Mouse (Mus musculus): Measurements from ENCODE around the gene Card10.

Gene Card10

DNA sequence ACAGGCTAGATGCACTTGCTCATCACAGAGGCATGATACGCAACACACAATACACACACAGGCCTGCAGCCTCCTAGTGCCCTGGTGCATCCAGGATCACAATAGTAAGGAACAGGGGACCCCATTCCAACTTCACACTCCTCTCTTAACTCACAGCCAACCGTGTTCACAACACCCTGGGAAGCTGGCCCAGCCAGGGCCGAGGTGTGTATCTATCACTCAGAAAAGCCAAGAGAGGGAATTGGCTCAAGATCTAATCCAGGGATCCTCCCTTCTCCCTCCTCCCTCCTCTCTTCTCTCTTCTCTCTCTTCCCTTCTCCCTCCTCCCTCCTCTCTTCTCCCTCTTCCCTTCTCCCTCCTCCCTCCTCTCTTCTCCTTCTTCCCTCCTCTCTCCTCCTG is 66.7 kb downstream of the Card10 start:
- no peak for DNase-seq (ENCODE audit: low read depth, low spot score)

GRCm38 (mm10) chr15:78735431-78736180 is 67.2 kb downstream of the Card10 start:
- DNase-seq (ENCODE audit: low read depth, low spot score): no peak

DNA sequence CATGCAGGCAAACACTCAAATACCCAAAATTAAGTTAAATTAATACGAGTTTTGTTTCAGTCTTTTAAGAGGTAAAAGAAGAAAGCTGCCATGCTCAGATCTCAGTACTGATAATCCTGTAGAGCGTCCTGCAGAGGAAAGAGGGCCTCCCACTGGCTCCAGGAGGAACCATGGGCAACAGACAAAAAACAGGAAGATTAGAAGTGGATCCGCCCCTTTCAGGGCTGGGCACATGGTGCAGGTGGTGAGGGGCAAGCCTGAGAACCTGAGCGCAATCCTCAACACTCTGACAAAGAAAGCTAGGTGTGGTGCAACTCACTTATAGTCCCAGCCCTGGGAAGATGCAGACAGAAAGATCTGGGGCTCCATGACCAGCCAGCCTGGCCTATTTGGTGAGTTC is 71.0 kb downstream of the Card10 start:
- no peak for DNase-seq (ENCODE audit: low read depth, low spot score)

DNA sequence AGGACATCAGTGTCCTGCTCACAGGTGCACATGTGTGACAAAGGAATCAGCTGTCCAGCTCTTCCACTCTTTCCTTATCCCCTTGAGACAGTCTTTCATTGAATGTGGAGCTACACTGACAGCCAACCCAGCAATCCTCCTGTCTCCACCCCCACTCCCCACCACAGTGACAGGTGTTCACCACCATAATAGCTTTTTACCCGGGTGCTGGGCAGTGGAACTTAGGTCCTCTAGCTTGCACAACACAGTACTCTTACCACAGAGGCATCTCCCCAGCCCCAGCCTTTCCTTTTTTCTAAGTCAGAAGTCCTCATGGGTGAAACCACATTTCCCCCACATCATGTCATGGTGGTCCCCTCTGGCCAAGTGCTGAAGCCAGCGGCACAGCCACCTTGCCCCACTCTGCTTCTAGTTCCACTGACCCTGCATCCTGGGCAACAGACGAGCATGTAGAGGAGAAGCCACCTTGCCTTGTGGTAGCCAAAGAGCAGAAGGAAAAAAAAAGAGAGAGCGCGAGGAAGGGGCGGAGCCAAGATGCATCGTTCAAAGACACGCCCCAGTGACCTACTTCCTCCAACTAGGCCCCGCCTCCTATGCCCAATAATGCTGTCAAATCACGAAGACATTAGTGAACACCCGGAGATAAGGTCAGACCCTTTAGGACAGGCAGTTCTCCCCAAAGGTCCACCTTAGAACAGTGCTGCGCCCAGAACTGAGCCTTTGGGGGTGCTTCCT is 72.4 kb downstream of the Card10 start:
- DNase-seq (ENCODE audit: low read depth, low spot score): no peak

- no peak for DNase-seq (ENCODE audit: low read depth, low spot score)
These were observed 76.1 kb downstream of the Card10 start for GRCm38 (mm10) chr15:78726697-78727096.

Data from 3T3-L1 (cell line).